Mouse (Mus musculus): ENCODE measurements around the gene Icam1.
"Not testable (repeated sequence)": the region's sequence is repeated elsewhere in the genome, so short reads cannot be mapped to it uniquely, and the experiment has no call there.

Gene Icam1

GRCm38 (mm10) chr9:21022726-21023125 is 6.9 kb downstream of the Icam1 start:
- no peak for DNase-seq (ENCODE audit: low read depth, low spot score)

GRCm38 (mm10) chr9:21025258-21025810 is 9.5 kb downstream of the Icam1 start:
- DNase-seq (ENCODE audit: low read depth, low spot score), result no peak

DNA sequence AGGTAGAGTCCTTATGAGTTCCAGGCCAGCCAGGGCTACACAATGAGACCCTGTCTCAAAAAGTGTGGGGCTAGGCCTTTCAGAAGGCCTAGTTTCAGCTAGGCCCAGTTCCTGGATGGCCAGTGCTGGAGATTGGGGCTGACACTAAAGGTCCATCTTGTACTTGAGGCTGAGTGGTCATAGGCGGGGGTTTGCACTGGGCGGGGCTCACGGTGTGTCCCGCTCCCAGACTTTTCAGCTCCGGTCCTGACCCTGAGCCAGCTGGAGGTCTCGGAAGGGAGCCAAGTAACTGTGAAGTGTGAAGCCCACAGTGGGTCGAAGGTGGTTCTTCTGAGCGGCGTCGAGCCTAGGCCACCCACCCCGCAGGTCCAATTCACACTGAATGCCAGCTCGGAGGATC is 11.1 kb downstream of the Icam1 start:
- DNase-seq (ENCODE audit: low read depth, low spot score), result no peak

DNA sequence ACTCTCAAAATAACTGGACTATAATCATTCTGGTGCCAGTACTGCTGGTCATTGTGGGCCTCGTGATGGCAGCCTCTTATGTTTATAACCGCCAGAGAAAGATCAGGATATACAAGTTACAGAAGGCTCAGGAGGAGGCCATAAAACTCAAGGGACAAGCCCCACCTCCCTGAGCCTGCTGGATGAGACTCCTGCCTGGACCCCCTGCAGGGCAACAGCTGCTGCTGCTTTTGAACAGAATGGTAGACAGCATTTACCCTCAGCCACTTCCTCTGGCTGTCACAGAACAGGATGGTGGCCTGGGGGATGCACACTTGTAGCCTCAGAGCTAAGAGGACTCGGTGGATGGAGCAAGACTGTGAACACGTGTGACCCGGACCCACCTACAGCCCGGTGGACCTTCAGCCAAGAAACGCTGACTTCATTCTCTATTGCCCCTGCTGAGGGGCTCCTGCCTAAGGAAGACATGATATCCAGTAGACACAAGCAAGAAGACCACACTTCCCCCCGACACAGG is 12.0 kb downstream of the Icam1 start:
- DNase-seq (ENCODE audit: low read depth, low spot score), result no peak

DNA sequence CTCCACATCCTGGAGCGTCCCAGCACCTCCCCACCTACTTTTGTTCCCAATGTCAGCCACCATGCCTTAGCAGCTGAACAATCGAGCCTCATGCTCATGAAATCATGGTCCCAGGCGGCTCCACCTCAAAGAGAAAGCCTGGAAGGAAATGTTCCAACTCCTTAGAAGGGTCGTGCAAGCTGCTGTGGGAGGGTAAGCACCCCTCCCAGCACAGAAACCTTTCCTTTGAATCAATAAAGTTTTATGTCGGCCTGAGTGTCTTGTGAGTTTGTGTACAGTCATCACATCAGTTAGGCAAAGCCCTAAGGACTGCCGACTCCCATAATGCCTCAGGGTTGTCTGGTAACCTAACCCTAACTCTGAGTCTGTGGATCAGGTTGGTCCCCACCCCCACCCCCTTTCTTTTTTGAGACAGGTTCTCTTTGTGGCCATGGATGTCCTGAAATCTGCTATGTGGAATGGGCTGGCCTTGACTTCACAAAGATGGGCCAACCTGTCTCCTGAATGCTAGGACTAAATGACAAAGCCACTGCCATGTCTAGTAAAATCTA is 12.8 kb downstream of the Icam1 start:
- DNase-seq (ENCODE audit: low read depth, low spot score), result no peak

DNA sequence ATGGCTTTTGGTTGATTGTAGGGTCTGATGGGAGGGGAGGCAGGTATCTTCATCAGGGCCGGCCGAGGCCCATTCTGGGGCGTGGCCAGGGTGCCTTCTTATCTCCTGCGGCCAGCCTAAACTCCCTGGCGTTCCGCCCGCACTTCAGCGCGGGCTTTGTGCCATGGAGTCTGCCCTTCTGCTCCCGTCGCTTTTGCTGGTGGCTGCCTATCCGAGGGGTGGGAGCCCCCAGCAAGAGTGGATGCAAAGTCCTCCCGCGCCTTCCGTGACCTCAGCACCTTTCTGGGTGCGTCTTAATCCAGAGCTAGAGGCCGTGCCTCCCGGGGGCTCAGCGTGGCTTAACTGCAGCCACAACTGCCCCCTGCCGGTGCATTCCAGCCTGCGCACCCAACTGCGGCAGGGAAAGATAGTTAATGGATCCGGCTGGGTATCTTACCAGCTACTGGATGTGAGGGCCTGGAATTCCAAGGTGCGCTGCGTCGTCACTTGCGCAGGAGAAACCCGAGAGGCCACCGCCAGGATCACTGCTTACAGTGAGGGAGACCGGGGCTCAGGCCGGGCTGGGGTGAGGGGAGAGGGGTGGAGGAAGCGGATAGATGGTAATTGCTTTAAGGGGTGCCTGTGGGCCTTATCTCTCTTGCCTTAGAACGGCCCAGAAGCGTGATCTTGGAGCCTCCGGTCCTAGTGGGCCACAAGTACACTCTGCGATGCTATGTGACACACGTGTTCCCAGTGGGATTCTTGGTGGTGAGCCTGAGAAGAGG is 13.7 kb downstream of the Icam1 start, which contains the start of gene Icam4:
TSS of gene Icam4 (plus strand) at position 83 of the 764 bp plus-strand sequence.
- peak; percentile 74 for DNase-seq (ENCODE audit: low read depth, low spot score)

DNA sequence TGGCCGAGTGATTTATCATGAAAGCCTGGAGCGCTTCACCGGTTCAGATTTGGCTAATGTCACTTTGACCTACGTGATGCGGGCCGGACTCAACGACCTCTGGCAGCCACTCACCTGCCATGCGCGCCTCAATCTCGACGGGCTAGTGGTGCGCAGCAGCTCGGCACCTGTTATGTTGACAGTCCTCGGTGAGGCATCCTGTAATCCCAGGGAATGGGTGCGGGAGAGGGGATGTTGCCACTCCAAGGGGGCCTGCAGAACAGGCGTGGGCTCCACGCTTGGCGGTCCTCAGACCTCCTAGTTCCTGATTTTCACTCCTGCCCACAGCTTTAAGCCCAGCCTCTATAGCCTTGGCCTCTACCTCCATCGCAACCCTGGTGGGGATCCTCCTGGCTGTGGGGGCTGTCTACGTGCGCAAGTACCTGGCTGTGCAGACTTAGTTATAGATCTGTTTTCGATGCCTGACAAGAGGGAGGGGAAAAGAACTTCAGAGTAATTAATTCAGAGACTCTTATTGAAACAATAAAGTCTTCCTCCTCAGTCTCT is 14.3 kb downstream of the Icam1 start:
- DNase-seq (ENCODE audit: low read depth, low spot score), result no peak

- peak; percentile 97 for DNase-seq (ENCODE audit: low read depth, low spot score)
Observed at GRCm38 (mm10) chr9:21030781-21031250, 15.0 kb downstream of the Icam1 start.

DNA sequence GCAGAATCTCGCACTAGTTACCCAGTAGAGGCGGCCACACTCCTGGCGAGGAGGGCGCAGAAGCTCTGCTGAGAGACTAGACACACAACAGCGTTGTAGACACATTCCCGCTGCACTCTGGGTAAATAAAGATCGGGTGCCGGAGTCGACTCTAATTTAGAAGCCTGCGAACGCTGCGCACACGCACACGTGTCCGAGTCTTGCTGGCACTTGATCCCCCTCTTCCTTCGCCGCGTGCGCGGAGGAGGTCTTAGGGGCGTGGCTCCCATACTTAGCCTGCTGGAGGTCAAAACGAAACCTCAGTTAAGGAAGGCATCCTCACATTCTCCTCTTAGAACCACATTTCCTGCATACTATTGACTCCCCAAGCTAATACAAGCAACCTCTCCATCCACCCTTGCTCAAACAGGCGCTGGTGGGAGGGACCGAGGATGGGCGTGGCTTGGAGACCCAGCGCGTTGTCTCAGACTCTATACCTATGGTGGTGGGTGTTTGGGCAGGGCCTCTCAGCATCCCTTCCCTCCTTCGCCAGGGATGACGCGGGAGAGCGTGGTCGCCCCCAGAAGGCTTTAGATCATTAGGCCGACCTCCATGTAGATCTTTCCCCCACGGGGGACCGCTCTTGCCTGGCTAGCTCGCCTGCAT is 15.6 kb downstream of the Icam1 start:
- peak; percentile 93 for DNase-seq (ENCODE audit: low read depth, low spot score)

DNA sequence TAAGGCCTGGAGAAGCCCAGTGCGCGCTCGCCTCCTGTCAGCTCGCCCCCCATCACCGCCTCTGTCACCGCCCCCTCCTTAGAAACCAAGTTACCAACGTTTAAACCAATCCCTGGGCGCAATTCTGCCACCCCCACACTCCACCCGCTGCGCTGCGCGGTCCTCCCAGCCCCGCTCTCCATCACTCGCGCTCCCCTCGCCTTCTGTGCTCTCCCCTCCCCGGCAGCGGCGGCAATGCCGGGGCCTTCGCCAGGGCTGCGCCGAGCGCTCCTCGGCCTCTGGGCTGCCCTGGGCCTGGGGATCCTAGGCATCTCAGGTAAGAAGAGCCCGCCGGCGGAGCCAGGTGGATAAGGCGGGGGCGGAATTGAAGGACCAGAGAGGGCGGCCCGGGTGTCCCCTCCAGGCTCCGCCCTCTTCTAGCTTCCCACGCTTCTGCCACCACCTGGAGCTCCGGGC is 16.1 kb downstream of the Icam1 start, which contains the start of gene Icam5:
TSS of gene Icam5 (plus strand) at position 178 of the 456 bp plus-strand sequence.
- DNase-seq (ENCODE audit: low read depth, low spot score), result peak; percentile 90

DNA sequence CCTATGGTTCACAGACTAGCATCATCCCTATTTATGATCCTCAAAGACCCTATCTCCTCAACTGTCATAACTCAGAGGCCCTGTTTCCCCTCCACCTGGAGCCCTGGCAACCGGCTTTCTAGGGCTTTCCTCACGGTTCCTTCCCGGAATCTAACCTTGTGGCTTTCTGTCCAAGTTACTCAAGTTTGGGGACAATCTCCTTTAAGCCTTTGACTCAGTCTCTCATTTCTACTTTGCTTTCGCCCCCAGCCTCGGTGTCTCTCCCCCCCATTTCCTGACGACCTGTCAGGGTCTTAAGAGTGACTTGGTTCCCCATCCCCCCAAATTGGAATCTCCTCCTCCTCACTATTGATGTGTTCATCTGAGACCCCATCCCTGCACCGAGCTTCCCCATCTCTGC is 16.7 kb downstream of the Icam1 start:
- DNase-seq (ENCODE audit: low read depth, low spot score), result no peak

DNA sequence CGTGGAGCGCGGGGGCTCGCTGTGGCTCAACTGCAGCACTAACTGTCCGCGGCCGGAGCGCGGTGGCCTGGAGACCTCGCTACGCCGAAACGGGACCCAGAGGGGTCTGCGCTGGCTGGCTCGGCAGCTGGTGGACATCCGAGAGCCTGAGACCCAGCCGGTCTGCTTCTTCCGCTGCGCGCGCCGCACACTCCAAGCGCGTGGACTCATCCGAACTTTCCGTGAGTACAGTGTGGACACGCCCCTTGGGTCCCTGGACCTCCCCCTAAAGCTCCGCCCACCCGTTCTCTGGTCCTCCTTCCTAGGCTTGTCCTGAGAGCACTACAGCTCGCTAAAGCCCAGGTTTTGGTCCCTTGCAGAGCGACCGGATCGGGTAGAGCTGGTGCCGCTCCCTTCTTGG is 17.4 kb downstream of the Icam1 start:
- DNase-seq (ENCODE audit: low read depth, low spot score), result peak; percentile 83

GRCm38 (mm10) chr9:21034481-21035085 is 18.8 kb downstream of the Icam1 start:
- no peak for DNase-seq (ENCODE audit: low read depth, low spot score)

- peak; percentile 61 for DNase-seq (ENCODE audit: low read depth, low spot score)
Observed at GRCm38 (mm10) chr9:21035586-21035985, 19.8 kb downstream of the Icam1 start.

DNA sequence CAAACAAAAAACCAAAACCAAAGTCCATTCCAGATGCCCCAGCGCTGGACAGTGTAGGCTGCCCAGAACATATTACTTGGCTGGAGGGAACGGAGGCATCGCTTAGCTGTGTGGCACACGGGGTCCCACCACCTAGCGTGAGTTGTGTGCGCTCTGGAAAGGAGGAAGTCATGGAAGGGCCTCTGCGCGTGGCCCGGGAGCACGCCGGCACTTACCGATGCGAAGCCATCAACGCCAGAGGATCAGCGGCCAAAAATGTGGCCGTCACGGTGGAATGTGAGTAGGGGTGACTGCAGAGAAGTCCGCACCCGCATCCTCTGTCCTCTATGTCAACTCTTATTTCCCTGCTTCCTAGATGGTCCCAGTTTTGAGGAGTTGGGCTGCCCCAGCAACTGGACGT is 20.4 kb downstream of the Icam1 start:
- no peak for DNase-seq (ENCODE audit: low read depth, low spot score)

DNA sequence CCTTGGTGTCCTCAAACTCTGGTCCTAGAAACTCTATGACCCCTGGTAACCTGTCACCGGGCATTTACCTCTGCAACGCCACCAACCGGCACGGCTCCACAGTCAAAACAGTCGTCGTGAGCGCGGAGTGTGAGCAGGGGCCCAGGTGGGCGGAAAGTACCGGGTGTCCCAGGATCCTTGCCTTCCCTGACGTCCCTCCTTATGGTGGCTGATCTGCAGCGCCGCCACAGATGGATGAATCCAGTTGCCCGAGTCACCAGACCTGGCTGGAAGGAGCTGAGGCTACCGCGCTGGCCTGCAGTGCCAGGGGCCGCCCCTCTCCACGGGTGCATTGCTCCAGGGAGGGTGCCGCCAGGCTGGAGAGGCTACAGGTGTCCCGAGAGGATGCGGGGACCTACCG is 20.9 kb downstream of the Icam1 start:
- no peak for DNase-seq (ENCODE audit: low read depth, low spot score)

DNA sequence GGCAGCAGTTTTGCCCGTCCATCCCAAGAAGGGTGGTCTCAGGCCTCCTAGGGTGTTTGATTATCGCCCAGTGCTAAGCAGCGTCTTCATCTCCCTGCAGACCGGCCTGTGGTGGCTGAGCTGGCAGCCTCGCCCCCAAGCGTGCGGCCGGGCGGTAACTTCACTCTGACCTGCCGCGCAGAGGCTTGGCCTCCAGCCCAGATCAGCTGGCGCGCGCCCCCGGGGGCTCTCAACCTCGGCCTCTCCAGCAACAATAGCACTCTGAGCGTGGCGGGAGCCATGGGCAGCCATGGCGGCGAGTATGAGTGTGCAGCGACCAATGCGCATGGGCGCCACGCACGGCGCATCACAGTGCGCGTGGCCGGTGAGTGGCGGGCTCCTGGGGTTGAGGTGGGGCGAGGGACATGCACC is 21.7 kb downstream of the Icam1 start:
- DNase-seq (ENCODE audit: low read depth, low spot score), result peak; percentile 51

- DNase-seq (ENCODE audit: low read depth, low spot score), result no peak
Observed at GRCm38 (mm10) chr9:21039779-21040178, 24.0 kb downstream of the Icam1 start.

DNA sequence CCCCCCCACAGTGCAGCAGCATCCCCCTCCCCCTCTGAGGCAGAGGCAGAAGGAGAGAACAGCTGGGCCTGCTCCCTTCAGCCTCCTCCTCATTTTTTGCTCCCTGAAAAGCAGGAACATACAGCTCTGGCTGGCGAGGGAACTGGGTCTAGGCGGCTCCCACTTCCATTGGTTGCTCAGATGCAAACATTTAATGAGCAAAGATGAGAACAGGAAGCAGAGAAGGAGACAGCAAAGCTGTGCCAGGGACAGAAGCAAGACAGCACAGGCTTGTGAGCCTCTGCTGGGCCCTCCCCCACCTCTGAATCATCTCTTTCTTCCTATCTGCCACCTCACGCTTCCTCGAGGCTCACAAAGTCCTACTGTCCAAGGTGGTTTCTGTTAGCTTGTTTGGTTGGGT is 25.5 kb downstream of the Icam1 start:
- peak; percentile 96 for DNase-seq (ENCODE audit: low read depth, low spot score)

GRCm38 (mm10) chr9:21043563-21043962 is 27.8 kb downstream of the Icam1 start:
- no peak for DNase-seq (ENCODE audit: low read depth, low spot score)

DNA sequence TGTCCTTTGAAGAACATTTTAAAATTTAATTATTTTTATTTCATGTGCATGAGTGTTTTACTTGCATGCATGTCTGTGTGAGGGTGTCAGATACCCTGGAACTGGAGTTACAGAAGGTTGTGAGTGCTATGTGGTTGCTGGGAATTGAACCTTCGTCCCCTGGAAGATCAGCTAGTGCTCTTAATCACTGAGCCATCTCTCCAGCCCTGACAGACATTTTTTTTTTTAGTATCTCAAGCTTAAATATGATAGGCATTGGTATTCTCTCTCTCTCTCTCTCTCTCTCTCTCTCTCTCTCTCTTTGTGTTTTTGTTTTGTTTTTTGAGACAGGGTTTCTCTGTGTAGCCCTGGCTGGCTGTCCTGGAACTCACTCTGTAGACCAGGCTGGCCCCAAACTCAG is 29.0 kb downstream of the Icam1 start:
- not testable (repeated sequence) for DNase-seq (ENCODE audit: low read depth, low spot score)

Measured in brain, adult 2 months (tissue).